Mouse (Mus musculus) heart, embryonic 14.5 days (tissue): ENCODE data around the gene Lrrc55. TPM values are rescaled to one million over a fixed set of nuclear protein-coding genes. Genes with fewer than 3 reads are reported as not detected.

ENCODE experiments used
- ATAC-seq: fragments of 200-750 bp; cut with Nextera tagmentation; 2 replicates; pipeline ENCODE4 v1.8.0; 2017; ENCODE audit warnings: low read depth, moderate TSS enrichment; ENCODE audit not compliant: insufficient number of reproducible peaks, insufficient read depth, low FRiP score
- H3K27ac ChIP-seq, 2 experiments: fragments of 200-500 bp in 1 of 2; fragments of 300-500 bp in 1 of 2; sonication (generic) in 1 of 2; replicated peaks in 1 of 2; 2 replicates each; pipeline ENCODE4 v1.5.1; 2012 to 2014; ENCODE audit warnings: low read depth in 2 of 2, low read length in 2 of 2, control low read depth in 1 of 2, mild to moderate bottlenecking in 1 of 2, mixed read lengths in 1 of 2; ENCODE audit not compliant: control insufficient read depth in 1 of 2, insufficient read depth in 1 of 2
- H3K27me3 ChIP-seq: fragments of 300-500 bp; sonication (generic); 2 replicates; pipeline ENCODE4 v1.6.1; 2014; ENCODE audit warnings: mild to moderate bottlenecking, low read length, control low read depth; ENCODE audit not compliant: control insufficient read depth, insufficient read depth
- H3K36me3 ChIP-seq: fragments of 300-500 bp; sonication (generic); 2 replicates; pipeline ENCODE4 v1.6.1; 2014; ENCODE audit warnings: mild to moderate bottlenecking, control low read depth, low read length, mixed read lengths; ENCODE audit not compliant: control insufficient read depth, insufficient read depth
- H3K4me1 ChIP-seq, 2 experiments: fragments of 200-500 bp in 1 of 2; fragments of 300-500 bp in 1 of 2; sonication (generic) in 1 of 2; 2 replicates each; pipeline ENCODE4 v1.6.1; 2012 to 2014; ENCODE audit warnings: low read length in 2 of 2, control low read depth in 1 of 2, mixed read lengths in 1 of 2; ENCODE audit not compliant: control insufficient read depth in 2 of 2, insufficient read depth in 2 of 2
- H3K4me2 ChIP-seq: fragments of 300-500 bp; sonication (generic); 2 replicates; pipeline ENCODE4 v1.6.1; 2014; ENCODE audit warnings: mild to moderate bottlenecking, low read length
- H3K4me3 ChIP-seq, 2 experiments: fragments of 200-500 bp in 1 of 2; fragments of 300-500 bp in 1 of 2; sonication (generic) in 1 of 2; 2 replicates each; pipeline ENCODE4 v1.5.1; 2012 to 2014; ENCODE audit warnings: low read length in 2 of 2, mild to moderate bottlenecking in 2 of 2, control low read depth in 1 of 2, low read depth in 1 of 2, moderate library complexity in 1 of 2; ENCODE audit not compliant: control insufficient read depth in 1 of 2, insufficient read depth in 1 of 2
- H3K9ac ChIP-seq: fragments of 300-500 bp; sonication (generic); 2 replicates; pipeline ENCODE4 v1.6.1; 2014; ENCODE audit warnings: mild to moderate bottlenecking, low read length
- H3K9me3 ChIP-seq: fragments of 300-500 bp; sonication (generic); 2 replicates; pipeline ENCODE4 v1.6.1; 2016; ENCODE audit warnings: low read length, control low read depth; ENCODE audit not compliant: control insufficient read depth
- WGBS: fragments of 180-500 bp; shearing (Covaris S2); extraction: QIAGEN DNeasy Blood & Tissue Kit; methylation state at CpG from one replicate; pipeline ENCODE4 v1.1.7; 2014; 5-methylcytosine and 5-hydroxymethylcytosine counted together
- polyA plus RNA-seq: library from polyadenylated mRNA; unstranded; fragments of >200 nt; fragmentation: Nextera tagmentation; extraction: Ambion mirVana; gene quantifications from 2 replicates; pipeline ENCODE4 v1.2.1, GENCODE M21; 2014

Lrrc55 gene
- polyA plus RNA-seq, 1 experiment from 2014 or later, result 0.20 TPM

DNA sequence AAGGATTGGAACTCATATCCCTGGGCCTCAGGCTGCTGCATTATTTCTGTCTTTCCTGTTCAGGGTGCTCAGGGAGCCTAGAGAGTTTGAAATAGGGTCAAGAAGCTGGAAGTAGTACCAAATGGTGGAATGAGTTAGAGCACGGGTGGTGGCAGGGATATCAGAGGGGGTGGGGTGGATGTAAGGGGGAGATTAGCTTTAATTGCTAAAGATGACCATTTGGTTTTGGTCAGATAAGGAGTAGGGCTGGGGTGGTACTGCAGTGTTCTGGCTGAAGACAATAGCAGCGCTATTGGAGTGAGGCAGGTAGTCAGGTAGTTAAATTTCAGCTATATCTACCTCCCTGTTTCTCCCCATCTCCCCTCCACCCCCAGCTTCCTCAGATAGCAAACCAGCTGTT is 65.8 kb downstream of the Lrrc55 start:
- no peaks in the 10 kb centered on the region for H3K27me3 ChIP-seq
- no peaks in the 10 kb centered on the region for H3K36me3 ChIP-seq
- peak overlapping the region; percentile 63 to 68; a peak in 3 of 4 replicates for H3K27ac ChIP-seq
- ATAC-seq, result no peak
- H3K4me2 ChIP-seq, result no peak overlapping the region
- no peak overlapping the region for H3K9ac ChIP-seq
- no peak overlapping the region for H3K4me3 ChIP-seq
- H3K4me1 ChIP-seq, result peaks cover 8 to 17% of the 10 kb centered on the region in 2 experiments
- WGBS, result 32% methylated on average over 2 of the region's 2 CpGs
- H3K9me3 ChIP-seq, result no peaks in the 10 kb centered on the region

DNA sequence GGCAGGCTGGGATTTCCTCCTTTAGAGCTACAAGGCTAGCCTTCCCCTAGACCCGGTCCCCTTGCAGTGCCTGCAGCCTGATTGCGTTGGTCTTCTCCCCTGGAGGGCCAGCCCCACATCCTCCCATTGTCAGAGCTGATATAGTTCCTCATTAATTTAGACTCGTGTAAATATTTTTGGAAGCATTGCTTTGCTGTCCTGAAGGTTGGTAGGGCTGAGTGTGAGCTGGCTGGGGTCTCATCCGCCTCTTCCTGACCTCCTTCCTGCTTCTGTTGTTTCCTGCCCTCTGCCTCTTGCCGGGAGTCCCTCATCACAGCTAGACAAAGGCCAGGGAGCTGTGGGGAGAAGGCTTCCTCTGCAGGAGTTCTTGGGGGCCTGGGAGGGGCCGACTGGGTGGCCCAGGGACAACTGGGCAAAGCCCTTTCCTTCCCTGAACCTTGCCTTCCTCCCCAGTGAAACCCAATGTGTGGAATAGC is 67.5 kb downstream of the Lrrc55 start:
- H3K36me3 ChIP-seq, result no peaks in the 10 kb centered on the region
- no peak overlapping the region for H3K4me3 ChIP-seq
- no peaks in the 10 kb centered on the region for H3K9me3 ChIP-seq
- 39% methylated on average over 6 of the region's 6 CpGs for WGBS
- H3K27me3 ChIP-seq, result no peaks in the 10 kb centered on the region
- peaks cover 8 to 17% of the 10 kb centered on the region in 2 experiments for H3K4me1 ChIP-seq
- H3K9ac ChIP-seq, result no peak overlapping the region
- H3K4me2 ChIP-seq, result no peak overlapping the region
- peak overlapping the region; percentile 63 to 68 for H3K27ac ChIP-seq
- peak; percentile 70 for ATAC-seq

- WGBS, result 18% methylated on average over 1 of the region's 1 CpGs
- Histone ChIP-seq H3K4me1 (no peaks in the 10 kb centered on the region), H3K27me3 (no peaks in the 10 kb centered on the region), H3K9ac (no peak overlapping the region), H3K27ac (no peak overlapping the region), H3K36me3 (no peaks in the 10 kb centered on the region), H3K9me3 (no peaks in the 10 kb centered on the region), H3K4me3 (no peak overlapping the region), H3K4me2 (no peak overlapping the region)
- ATAC-seq, result no peak; the same call in 1 of the 2 replicates
Measured at GRCm38 (mm10) chr2:85123869-85124535, 73.0 kb downstream of the Lrrc55 start.

- 24% methylated on average over 5 of the region's 5 CpGs for WGBS
- H3K27ac ChIP-seq, result no peak overlapping the region
- no peak for ATAC-seq
- H3K27me3 ChIP-seq, result no peaks in the 10 kb centered on the region
- no peaks in the 10 kb centered on the region for H3K4me1 ChIP-seq
- no peaks in the 10 kb centered on the region for H3K9me3 ChIP-seq
- no peak overlapping the region for H3K4me3 ChIP-seq
- no peak overlapping the region for H3K9ac ChIP-seq
- H3K4me2 ChIP-seq, result no peak overlapping the region
- H3K36me3 ChIP-seq, result no peaks in the 10 kb centered on the region
Measured at GRCm38 (mm10) chr2:85123187-85123868, 73.7 kb downstream of the Lrrc55 start.

Other genes starting within 250 kb of the Lrrc55 start
- gene Prg2, start 216.7 kb downstream of the Lrrc55 start, polyA plus RNA-seq, result 0.58 TPM in 1 of 2 replicates, not detected in the other
- gene Prg3, start 209.0 kb downstream of the Lrrc55 start, polyA plus RNA-seq, result not detected in 2 replicates
- gene Ssrp1, start 160.0 kb downstream of the Lrrc55 start, polyA plus RNA-seq, result 124 and 130 TPM in 2 replicates
- gene P2rx3, start 159.7 kb downstream of the Lrrc55 start, polyA plus RNA-seq, result 0.69 TPM in 1 of 2 replicates, not detected in the other
- gene Tnks1bp1, start 149.2 kb downstream of the Lrrc55 start, polyA plus RNA-seq, result 7.3 and 7.7 TPM in 2 replicates
- gene Aplnr, start 61.0 kb downstream of the Lrrc55 start, polyA plus RNA-seq, result 26.2 and 26.8 TPM in 2 replicates
- not detected in 2 replicates for gene Olfr987, start 142.1 kb upstream of the Lrrc55 start, polyA plus RNA-seq
- not detected in 2 replicates for gene Olfr988, start 166.0 kb upstream of the Lrrc55 start, polyA plus RNA-seq
- gene Olfr992, start 212.3 kb upstream of the Lrrc55 start, polyA plus RNA-seq, result not detected in 2 replicates
- gene Olfr993, start 217.7 kb upstream of the Lrrc55 start, polyA plus RNA-seq, result not detected in 2 replicates
- not detected in 2 replicates for gene Olfr994, start 239.3 kb upstream of the Lrrc55 start, polyA plus RNA-seq
- not detected in 2 replicates for gene Olfr995, start 246.4 kb upstream of the Lrrc55 start, polyA plus RNA-seq